Mouse (Mus musculus) ES-Bruce4 (cell line): Measurements from ENCODE around the gene Nrbp1. TPM values are rescaled to one million over a fixed set of nuclear protein-coding genes. Genes with fewer than 3 reads are reported as not detected.

Experiments used
- H3K27ac ChIP-seq: 2 replicates; pipeline ENCODE4 v1.5.1; 2012; ENCODE audit warnings: low read length, inconsistent platforms; ENCODE audit not compliant: insufficient read depth
- H3K27me3 ChIP-seq: 2 replicates; pipeline ENCODE4 v1.6.1; 2012; ENCODE audit warnings: mild to moderate bottlenecking, low read length, inconsistent platforms; ENCODE audit not compliant: control insufficient read depth, poor library complexity, insufficient read depth, severe bottlenecking
- H3K36me3 ChIP-seq: 2 replicates; pipeline ENCODE4 v1.6.1; 2012; ENCODE audit warnings: inconsistent platforms, mild to moderate bottlenecking, low read length, moderate library complexity; ENCODE audit not compliant: control insufficient read depth, poor library complexity, insufficient read depth, severe bottlenecking
- H3K4me1 ChIP-seq: one replicate; pipeline ENCODE4 v1.8.1; 2011; ENCODE audit warnings: low read length; ENCODE audit not compliant: control insufficient read depth, insufficient read depth
- H3K4me3 ChIP-seq: 2 replicates; pipeline ENCODE4 v1.5.1; 2011; ENCODE audit warnings: low read depth, mild to moderate bottlenecking, low read length
- H3K9ac ChIP-seq: 2 replicates; pipeline ENCODE4 v1.6.1; 2012; ENCODE audit warnings: low read depth, mild to moderate bottlenecking, inconsistent platforms; ENCODE audit not compliant: poor library complexity, severe bottlenecking
- H3K9me3 ChIP-seq: replicated peaks from 2 replicates; pipeline ENCODE4 v1.6.1; 2012; ENCODE audit warnings: mild to moderate bottlenecking, low read length, inconsistent platforms; ENCODE audit not compliant: control insufficient read depth, poor library complexity, insufficient read depth, severe bottlenecking
- CTCF ChIP-seq: IDR thresholded peaks from one replicate; pipeline ENCODE4 v1.8.1; 2011; ENCODE audit warnings: low read depth, low read length
- EP300 ChIP-seq: IDR thresholded peaks from 2 replicates; pipeline ENCODE4 v1.6.1; 2011; ENCODE audit warnings: low read depth, low read length; ENCODE audit not compliant: insufficient read depth
- POLR2A ChIP-seq: IDR thresholded peaks from one replicate; pipeline ENCODE4 v1.8.1; 2011; ENCODE audit warnings: low read length; ENCODE audit not compliant: insufficient read depth
- polyA plus RNA-seq: library from polyadenylated mRNA; stranded (reverse); fragments of >200 nt; gene quantifications from 2 replicates; pipeline ENCODE4 v1.2.4, GENCODE M21; 2011; ENCODE audit warnings: low read depth; ENCODE audit not compliant: missing spikeins, insufficient read depth, insufficient read length

Nrbp1 gene
- 55.4 and 68.6 TPM in 2 replicates for polyA plus RNA-seq

DNA sequence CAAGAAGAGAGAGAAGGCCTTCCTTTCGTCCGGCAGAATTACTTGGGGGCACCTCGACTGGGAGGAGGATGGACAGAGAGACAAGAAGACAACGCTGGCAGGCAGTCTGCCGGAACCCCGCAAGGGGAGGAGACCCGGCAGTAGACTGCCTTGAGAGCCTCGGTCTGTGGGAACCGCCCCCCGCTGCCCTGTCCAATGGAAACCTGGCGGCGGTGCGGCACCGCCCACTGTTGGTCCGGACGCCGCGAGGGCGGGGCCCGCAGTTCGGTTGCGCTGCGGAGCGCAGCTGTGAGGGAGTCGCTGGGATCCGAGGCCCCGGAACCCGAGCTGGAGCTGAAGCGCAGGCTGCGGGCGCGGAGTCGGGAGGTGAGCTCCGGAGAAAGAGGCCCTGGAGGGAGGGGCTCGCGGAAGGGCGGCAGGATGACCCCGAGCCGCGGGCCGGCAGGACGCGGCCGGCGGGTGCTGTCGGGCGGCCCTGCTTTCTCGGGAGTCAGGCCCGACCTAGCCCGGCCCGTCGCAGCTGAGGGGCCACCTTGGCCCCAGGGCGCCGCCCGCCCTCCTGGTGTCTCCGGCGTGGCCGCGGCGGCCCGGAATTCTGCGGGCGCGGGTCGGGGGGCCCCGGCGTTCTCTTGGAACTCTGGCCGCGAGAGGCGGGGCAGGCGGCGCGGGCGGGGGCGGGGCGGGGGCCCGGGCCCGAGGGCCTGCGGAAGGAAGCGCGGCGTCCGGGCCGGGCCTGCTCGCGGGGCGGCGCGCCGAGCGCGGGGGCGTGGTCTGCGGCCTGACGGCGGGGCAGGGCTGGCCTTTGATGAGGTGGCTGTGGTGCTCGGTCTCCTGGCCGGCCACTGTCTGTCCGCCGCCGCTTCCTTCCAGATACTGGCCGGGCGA is at the start of gene Nrbp1, which contains the start of gene Gm9970:
Gene Nrbp1, plus strand, starts transcription at position 228 of the 885 bp plus-strand sequence.
Gene Gm9970, minus strand, starts transcription at position 596 of the 885 bp plus-strand sequence.
- TF ChIP-seq POLR2A (peak; percentile 19), CTCF (no peak), EP300 (no peak)
- peak within 1 kb of the TSS; percentile 94 for H3K4me3 ChIP-seq
- no peaks in the 10 kb centered on the region for H3K36me3 ChIP-seq
- H3K27ac ChIP-seq: peak within 1 kb of the TSS; percentile 51; the same call in 1 of the 2 replicates
- H3K4me1 ChIP-seq: no peaks in the 10 kb centered on the region
- no peaks in the 10 kb centered on the region for H3K9me3 ChIP-seq
- no peaks in the 10 kb centered on the region for H3K27me3 ChIP-seq
- H3K9ac ChIP-seq: peak within 1 kb of the TSS; percentile 85

DNA sequence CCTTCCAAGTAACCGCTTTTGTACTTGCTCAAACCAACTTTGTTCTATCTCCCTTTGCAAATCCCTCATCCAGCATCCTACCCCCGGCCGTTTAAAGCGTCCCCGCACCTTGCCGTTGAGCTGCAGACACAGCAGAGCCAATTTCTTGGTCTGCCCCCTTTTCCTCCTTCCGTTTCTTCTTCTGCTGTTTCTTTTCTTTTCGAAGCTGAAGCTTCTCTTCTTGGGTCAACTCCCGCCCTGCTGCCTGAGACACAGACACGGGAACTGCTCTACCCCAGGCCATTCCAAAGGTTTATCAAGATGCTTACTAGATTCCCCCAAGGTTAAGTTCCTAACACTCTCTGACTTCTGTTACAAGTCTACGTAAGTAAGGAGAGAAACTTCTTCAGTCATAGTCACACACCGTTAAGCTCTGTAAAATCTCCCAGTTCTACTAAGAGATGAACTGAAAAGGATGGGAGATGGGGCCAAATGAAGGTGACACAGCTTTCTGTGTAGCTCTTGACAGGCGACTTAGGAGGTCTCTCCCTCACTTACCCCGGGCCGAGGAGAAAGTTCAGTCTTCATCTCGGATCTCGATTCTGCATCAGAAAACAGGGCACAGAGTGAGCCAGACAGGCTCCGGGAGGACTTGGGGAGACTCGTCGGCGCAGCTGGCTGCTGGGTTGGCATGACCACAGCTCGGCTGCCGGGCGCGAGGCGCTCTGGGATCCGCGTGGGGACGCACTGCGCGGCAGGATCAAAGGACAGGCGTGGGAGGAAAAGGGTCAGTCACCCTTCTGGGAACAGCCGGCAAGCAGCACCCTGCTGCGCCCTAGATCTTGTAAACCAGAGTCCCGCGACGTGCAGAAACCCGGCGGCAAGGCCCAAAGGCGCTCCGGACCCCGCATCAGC is 48.4 kb upstream of the Nrbp1 start:
- Histone ChIP-seq H3K36me3 (peaks cover 21% of the 10 kb centered on the region), H3K9me3 (no peaks in the 10 kb centered on the region), H3K9ac (peak overlapping the region; percentile 77), H3K27ac (no peak overlapping the region), H3K27me3 (no peaks in the 10 kb centered on the region), H3K4me3 (peak overlapping the region; percentile 81), H3K4me1 (no peaks in the 10 kb centered on the region)
- TF ChIP-seq EP300: no peak
- TF ChIP-seq CTCF: no peak
- TF ChIP-seq POLR2A: no peak

DNA sequence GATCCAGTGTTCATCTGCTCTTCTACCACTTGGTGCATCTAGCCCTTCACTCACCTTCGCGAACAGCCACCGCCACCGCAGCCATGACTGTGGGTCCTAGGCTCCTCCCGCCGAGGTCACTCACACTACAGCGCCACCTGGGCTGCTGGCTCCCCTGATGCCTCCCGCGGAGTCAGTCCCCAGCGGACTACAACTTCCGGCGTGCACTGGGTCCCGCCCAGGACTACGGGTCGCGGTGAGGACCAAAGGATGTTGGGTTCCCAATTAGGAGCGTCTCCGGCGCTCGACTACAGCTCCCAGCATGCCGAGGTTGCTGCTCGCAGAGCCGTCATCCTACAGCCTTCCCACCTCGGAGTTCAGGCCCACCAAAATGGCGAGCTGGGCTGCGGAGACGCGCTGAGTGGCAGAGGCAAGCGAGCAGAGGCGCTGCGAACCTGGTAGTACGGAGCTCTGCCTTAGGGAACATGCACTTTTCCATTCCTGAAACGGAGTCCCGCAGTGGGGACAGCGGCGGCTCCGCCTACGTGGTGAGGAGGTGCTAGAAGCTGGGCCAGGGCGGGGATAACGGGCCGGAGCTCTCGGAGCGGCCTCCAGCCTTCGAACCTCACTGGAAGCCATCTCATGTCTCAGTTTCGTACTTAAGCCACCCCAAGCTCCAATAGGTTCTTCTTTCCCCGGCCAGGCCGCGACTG is 47.6 kb upstream of the Nrbp1 start, which contains the start of the genes Snx17 and Eif2b4:
Gene Snx17, plus strand, starts transcription at position 289 of the 692 bp plus-strand sequence.
Gene Eif2b4, minus strand, starts transcription at position 492 of the 692 bp plus-strand sequence.
- H3K4me3 ChIP-seq: peak within 1 kb of the TSS; percentile 90
- 0 out of 2 replicates have a peak within 1 kb of the TSS, but pooled peaks have one; percentile 12 for H3K27ac ChIP-seq
- H3K4me1 ChIP-seq: no peaks in the 10 kb centered on the region
- peak within 1 kb of the TSS; percentile 77 for H3K9ac ChIP-seq
- TF ChIP-seq POLR2A (peak; percentile 32), EP300 (peak; percentile 19; the same call in 1 of the 2 replicates), CTCF (peak; percentile 64)
- H3K27me3 ChIP-seq: no peaks in the 10 kb centered on the region
- H3K9me3 ChIP-seq: no peaks in the 10 kb centered on the region
- peaks cover 25% of the 10 kb centered on the region for H3K36me3 ChIP-seq

DNA sequence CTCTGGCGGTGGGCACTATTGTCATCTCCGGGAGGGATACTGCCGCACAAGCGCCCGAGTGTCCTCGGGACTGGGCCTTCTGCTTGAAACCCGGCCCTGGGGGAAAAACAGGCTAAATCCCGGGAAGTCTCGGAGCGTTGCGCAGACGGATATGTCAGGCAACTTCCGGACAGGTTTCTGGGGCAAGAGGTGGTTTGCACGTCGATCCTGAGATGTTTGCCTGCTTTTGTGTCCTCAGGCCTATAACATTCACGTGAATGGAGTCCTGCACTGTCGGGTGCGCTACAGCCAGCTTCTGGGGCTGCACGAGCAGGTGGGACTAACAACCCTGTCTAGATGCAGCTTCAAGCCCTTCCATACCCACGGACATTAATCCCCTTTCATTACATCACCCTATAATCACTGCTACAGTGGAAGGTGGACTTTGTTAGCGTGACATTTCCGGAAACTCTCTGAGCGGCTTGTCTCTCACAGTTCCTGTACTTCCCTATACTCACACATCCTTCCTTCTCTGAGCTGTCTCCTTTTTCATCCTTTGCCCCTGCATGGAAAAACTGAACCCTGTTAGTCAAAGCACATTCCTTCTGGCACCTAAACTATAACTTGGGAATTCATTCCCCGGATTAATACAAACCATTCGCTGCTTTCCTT is 46.9 kb upstream of the Nrbp1 start:
- H3K4me1 ChIP-seq: no peaks in the 10 kb centered on the region
- no peaks in the 10 kb centered on the region for H3K27me3 ChIP-seq
- H3K27ac ChIP-seq: 0 out of 2 replicates have a peak overlapping the region, but pooled peaks have one; percentile 12
- TF ChIP-seq CTCF (no peak), EP300 (no peak), POLR2A (no peak)
- no peaks in the 10 kb centered on the region for H3K9me3 ChIP-seq
- peak overlapping the region; percentile 90 for H3K4me3 ChIP-seq
- peaks cover 32% of the 10 kb centered on the region for H3K36me3 ChIP-seq
- peak overlapping the region; percentile 71 for H3K9ac ChIP-seq
